Mouse (Mus musculus) embryonic fibroblast, embryonic 13.5 days (primary cell): ENCODE results near the gene Adamtsl1. TPM values are rescaled to one million over a fixed set of nuclear protein-coding genes. Genes with fewer than 3 reads are reported as not detected.

ENCODE experiments used
- H3K27ac ChIP-seq: 2 replicates; pipeline ENCODE4 v1.5.1; 2012; ENCODE audit warnings: low read length, control low read depth, inconsistent platforms; ENCODE audit not compliant: insufficient read depth
- H3K4me1 ChIP-seq: 2 replicates; pipeline ENCODE4 v1.6.1; 2011; ENCODE audit warnings: low read length; ENCODE audit not compliant: control insufficient read depth, insufficient read depth
- H3K4me3 ChIP-seq: 2 replicates; pipeline ENCODE4 v1.5.1; 2011; ENCODE audit warnings: mild to moderate bottlenecking, control low read depth, low read length; ENCODE audit not compliant: insufficient read depth
- CTCF ChIP-seq: IDR thresholded peaks from 2 replicates; pipeline ENCODE4 v1.5.1; 2011; ENCODE audit warnings: mild to moderate bottlenecking, control low read depth, low read length, moderate library complexity, borderline replicate concordance; ENCODE audit not compliant: insufficient read depth
- POLR2A ChIP-seq: IDR thresholded peaks from 2 replicates; pipeline ENCODE4 v1.6.1; 2011; ENCODE audit warnings: low read depth, mild to moderate bottlenecking, control low read depth, low read length, moderate library complexity
- polyA plus RNA-seq: library from polyadenylated mRNA; stranded (reverse); fragments of >200 nt; gene quantifications from 2 replicates; pipeline ENCODE4 v1.2.4, GENCODE M21; 2011; ENCODE audit warnings: low read depth; ENCODE audit not compliant: missing spikeins, insufficient read length

Gene Adamtsl1
- polyA plus RNA-seq, 1 experiment, result 30.0 TPM

DNA sequence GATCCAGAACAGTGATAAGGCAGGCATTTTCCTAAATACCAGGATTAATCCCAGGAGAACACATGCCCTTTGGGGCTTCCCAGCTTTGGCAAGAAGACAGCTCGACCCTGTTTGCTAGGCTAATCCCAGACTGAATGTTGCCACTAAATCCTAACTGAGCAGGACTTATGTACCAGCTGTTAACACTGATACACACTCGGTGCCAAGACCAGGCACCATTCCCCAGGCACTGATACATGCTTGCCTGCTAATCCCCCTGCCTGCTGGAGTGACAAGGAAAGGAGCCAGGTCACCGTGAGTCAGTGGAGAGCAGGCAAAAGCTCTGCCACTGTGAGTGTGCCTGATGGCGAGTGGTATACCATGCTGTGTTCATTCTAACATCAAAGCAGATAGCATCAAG, 505.6 kb downstream of the Adamtsl1 start:
- no peak for TF ChIP-seq CTCF
- no peak for TF ChIP-seq POLR2A
- H3K27ac ChIP-seq, result no peak overlapping the region
- no peak overlapping the region for H3K4me3 ChIP-seq

GRCm38 (mm10) chr4:86020372-86021090, 506.6 kb downstream of the Adamtsl1 start:
- TF ChIP-seq POLR2A (no peak), CTCF (no peak)
- Histone ChIP-seq H3K27ac (no peak overlapping the region), H3K4me3 (no peak overlapping the region), H3K4me1 (0 out of 2 replicates have a peak, but pooled peaks cover 3% of the 10 kb centered on the region)

More for the DNA sequence above, 505.6 kb downstream of the Adamtsl1 start:
- 0 out of 2 replicates have a peak, but pooled peaks cover 3% of the 10 kb centered on the region for H3K4me1 ChIP-seq

DNA sequence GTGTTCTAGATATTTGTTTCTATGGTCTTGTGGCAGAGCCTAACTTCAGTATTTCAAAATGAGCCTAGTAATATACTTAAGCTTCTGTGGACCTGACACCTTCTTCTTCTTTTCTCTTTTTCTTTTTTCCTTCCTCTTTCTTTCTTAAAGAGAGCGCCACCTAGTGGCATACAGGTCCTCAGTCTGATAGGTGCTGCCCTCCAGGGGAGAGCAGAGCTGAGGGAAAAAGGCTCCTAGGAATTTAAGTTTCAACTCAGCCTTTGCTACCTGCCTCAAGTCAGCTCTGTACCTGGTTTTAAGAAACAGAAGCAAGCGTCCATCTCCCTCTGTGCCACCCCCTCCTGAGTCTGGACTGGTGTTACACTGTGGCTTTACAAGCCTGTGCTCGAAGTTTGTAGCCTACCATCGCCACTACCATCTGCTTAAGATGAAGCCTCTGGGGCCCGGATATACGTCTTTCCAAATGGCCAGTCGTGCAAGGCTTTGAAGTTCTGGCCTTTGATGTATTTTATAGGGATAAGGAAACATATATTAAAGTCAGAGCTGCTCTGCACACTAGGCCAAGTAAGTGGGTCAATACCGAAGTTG, 510.7 kb downstream of the Adamtsl1 start:
- Histone ChIP-seq H3K27ac (no peak overlapping the region), H3K4me1 (peaks cover 5% of the 10 kb centered on the region; the same call in 1 of the 2 replicates), H3K4me3 (no peak overlapping the region)
- no peak for TF ChIP-seq POLR2A
- peak; percentile 54; the same call in 1 of the 2 replicates for TF ChIP-seq CTCF

GRCm38 (mm10) chr4:86029486-86029885, 515.5 kb downstream of the Adamtsl1 start:
- Histone ChIP-seq H3K4me3 (no peak overlapping the region), H3K27ac (peak overlapping the region; percentile 74), H3K4me1 (peaks cover 13% of the 10 kb centered on the region)
- TF ChIP-seq POLR2A, result no peak
- TF ChIP-seq CTCF, result no peak

DNA sequence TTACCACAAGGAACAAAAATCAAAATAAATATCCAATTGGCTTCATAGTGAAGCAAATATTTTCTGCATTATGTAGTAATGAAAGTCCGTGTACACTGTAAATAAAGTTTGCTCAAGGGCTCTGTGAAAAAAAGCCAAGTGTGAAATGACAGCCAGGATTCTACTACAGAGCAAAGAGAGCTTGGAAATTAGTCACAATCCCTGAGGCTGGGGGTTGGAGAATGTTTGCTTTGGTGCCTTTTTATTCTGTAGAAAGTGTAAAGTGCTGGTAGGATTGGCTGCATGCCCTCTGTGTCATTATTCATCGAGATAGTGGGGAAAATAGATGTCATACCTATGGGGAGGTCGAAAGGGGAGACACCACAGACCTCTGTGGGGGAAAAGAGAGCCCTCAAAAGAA, 516.2 kb downstream of the Adamtsl1 start:
- H3K4me3 ChIP-seq, result no peak overlapping the region
- H3K27ac ChIP-seq, result peak overlapping the region; percentile 80
- no peak for TF ChIP-seq POLR2A
- TF ChIP-seq CTCF, result no peak
- H3K4me1 ChIP-seq, result peaks cover 13% of the 10 kb centered on the region

- no peak for TF ChIP-seq POLR2A
- TF ChIP-seq CTCF, result no peak
- Histone ChIP-seq H3K4me1 (peaks cover 13% of the 10 kb centered on the region), H3K4me3 (no peak overlapping the region), H3K27ac (peak overlapping the region; percentile 80)
Observed at GRCm38 (mm10) chr4:86031041-86031440, 517.1 kb downstream of the Adamtsl1 start.

DNA sequence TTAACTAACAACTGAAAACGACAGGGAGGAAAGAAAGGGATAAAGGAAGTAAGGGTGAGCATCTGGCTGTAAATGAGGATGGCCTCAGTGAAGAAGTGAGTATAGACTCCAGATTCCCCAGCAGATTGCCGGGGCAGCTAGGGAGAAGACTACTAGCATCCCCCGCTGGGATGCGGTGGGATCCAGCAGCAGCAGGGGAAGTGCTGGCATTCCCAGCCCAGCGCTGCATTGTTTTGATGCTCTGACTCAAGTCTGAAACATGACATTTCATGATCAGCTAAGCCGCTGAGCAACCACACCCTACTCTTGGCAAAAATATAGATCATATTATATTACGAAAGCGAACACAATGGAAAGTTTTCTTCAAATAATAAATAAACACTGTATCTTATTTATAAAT, 526.9 kb downstream of the Adamtsl1 start:
- TF ChIP-seq POLR2A, result no peak
- no peak for TF ChIP-seq CTCF
- H3K4me1 ChIP-seq, result peaks cover 2% of the 10 kb centered on the region; the same call in 1 of the 2 replicates
- H3K4me3 ChIP-seq, result no peak overlapping the region
- peak overlapping the region; percentile 68 for H3K27ac ChIP-seq

DNA sequence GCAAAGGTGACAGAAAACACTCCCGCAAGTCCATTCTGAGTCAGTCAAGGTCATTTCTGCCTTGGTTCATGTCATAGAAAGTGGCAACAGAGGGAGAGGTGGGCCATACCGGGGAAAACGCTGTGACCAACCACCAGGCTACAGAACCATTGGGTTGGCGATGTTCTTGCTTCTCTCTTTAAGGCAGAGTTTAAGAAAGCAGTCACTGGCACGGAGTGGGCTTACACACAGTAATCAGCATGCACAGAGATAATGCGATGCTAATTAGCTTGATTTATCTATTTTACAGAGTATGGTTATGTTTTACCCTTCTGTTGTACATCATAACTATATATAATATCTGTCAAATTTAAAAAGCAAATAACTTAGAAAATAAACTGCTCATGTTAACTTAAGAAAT, 531.5 kb downstream of the Adamtsl1 start:
- H3K4me3 ChIP-seq, result no peak overlapping the region
- no peak for TF ChIP-seq CTCF
- TF ChIP-seq POLR2A, result no peak
- H3K4me1 ChIP-seq, result peaks cover 2% of the 10 kb centered on the region; the same call in 1 of the 2 replicates
- H3K27ac ChIP-seq, result no peak overlapping the region

GRCm38 (mm10) chr4:86045876-86046275, 531.9 kb downstream of the Adamtsl1 start:
- TF ChIP-seq POLR2A, result no peak
- no peak for TF ChIP-seq CTCF

DNA sequence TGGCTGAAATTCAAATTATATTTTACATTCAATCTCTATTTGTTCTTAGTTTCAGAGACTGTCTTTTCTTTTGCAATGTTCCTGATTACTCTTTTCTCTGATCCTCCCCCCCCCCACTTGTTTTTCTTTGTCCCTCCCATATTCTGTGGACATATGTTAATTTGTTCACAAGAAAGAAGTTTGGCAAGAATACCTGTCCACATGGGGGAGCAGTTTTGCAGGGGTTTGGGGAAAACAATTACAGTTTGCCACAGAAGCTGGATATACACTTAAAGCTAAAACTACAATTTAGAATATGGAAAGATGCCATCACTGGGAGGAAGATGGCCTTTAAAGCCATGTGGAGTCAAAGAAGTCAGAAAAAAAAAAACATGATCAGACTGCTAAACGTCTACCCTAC, 532.9 kb downstream of the Adamtsl1 start:
- Histone ChIP-seq H3K27ac (no peak overlapping the region), H3K4me1 (peaks cover 6% of the 10 kb centered on the region), H3K4me3 (no peak overlapping the region)
- TF ChIP-seq POLR2A, result no peak
- TF ChIP-seq CTCF, result no peak

More at GRCm38 (mm10) chr4:86045876-86046275, 531.9 kb downstream of the Adamtsl1 start:
- Histone ChIP-seq H3K4me1 (peaks cover 2% of the 10 kb centered on the region; the same call in 1 of the 2 replicates), H3K4me3 (no peak overlapping the region), H3K27ac (no peak overlapping the region)
